Mouse (Mus musculus) right cerebral cortex, postnatal 36 days (tissue): ENCODE data around the gene Ttll3.

ENCODE experiments used
- DNase-seq, 2 experiments: peaks; one replicate each; pipeline ENCODE4 v3.0.0; 2022; ENCODE audit warnings: low spot score in 2 of 2, mixed read lengths in 1 of 2

The Ttll3 gene

GRCm38 (mm10) chr6:113455007-113455406, 65.9 kb downstream of the Ttll3 start:
- DNase-seq = no peak

DNA sequence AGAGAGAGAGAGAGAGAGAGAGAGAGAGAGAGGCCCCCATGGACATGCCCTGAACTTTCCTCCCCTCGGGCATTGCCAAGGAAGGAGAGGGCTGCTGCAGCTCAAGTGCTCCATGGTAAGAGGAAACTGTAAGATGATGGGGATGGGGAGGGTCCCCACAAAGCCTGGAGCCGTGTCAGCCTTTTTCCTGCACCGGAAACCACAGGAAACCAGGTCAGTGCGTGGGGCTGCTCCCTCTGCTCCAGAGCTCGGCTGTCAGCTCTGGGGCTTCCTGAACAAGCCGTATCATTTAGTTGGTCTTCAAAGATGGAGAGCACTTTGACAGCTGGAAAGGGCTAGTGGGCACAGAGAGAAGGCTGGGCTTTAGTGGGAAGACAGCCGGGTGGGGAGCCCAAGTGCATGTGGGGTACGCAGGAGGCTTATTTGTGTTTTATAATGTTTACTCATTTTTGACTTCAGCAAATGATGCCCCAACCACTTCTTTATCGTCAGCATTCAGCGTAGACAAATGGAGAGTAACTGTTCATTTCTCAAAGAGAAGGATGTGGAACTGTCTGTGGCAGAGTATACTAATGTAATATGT, 69.0 kb downstream of the Ttll3 start, which contains the start of gene Il17re:
Gene Il17re, plus strand, starts transcription at position 533 of the 583 bp plus-strand sequence.
- DNase-seq = no peak

DNA sequence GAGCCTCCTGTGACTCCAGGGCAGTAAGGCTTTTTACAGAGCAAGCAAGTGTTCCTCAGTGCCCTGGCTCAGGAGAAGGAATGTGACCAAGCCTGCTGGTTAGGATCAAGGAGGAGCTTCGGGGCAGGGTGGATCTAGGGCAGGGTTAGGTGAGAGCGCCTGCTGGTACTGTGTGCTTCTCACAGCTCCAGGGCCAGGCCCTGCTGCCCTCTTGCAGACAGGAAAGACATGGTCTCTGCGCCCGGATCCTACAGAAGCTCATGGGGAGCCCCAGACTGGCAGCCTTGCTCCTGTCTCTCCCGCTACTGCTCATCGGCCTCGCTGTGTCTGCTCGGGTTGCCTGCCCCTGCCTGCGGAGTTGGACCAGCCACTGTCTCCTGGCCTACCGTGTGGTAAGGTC, 69.6 kb downstream of the Ttll3 start:
- no peak for DNase-seq

DNA sequence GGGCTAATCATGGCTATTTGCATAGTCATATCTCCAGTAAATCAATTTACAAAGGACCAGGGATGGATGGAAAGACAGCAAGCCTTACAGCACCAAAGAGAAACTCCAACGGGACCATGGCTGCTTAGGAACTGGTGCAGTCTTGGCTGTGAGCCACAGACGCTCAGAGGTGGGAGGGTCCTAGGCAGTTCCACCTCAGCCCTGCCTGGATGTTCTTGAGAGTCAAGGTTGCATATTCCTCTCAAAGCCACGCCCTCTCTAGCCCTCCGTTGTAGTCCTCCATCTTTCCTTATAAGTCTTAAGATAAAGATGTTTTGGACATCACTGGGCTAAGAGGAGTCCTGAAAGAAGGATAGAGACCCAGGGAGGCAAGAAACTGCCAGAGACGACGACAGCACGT, 75.0 kb downstream of the Ttll3 start:
- no peak for DNase-seq
